In the genomic region with DNA sequence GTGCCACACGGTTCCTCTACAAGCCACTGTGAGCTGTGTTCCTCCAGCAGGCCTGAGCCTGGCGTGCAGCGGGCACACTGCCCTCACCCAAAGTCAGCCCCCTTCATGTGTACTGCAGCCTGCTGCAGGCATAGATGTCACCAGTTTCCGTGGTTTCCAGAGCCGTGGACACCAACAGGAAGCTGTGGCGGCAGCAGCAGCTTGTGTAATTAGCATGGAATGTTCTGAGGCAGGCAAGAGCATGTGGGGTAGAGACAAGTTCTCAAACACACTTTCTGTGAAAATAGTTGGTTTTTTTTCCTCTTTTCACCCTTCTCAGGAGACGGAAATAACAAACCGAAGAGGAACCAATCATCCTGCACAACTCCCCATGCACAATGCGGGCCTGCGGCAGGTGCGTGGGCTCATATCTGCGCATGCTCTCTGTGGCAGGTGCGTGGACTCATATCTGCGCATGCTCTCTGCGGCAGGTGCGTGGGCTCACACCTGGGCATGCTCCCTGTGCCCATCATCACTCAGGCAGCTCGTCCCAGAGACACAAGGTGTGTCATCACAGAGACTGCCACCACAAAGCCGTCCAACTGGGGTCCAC, we compare ENCODE assay signal across 9 mouse cellular contexts.
A peak's percentile ranks its signal among the peaks of the same experiment; 100 is the strongest.
DNase-seq lines count a peak whose midpoint lies in the region; ATAC-seq and TF ChIP-seq lines count a peak whose summit lies in the region.
"Had no signal": no experiment of that assay in that cellular context is flagged by ENCODE, and none has a peak within 500 bp of the region (broad histone marks: within the 10 kb centered on the region; RNA-seq: fewer than 3 reads in every experiment).

No protein-coding gene starts in this region.

- no peak overlapping the region for H3K4me2 ChIP-seq in hindbrain, embryonic 16.5 days (ENCODE audit: low read length)
- H3K4me2 ChIP-seq: stomach, embryonic 15.5 days had no signal

- WGBS in hindbrain, embryonic 16.5 days: 86% methylated on average over 18 of the region's 18 CpGs

- ATAC-seq in common myeloid progenitor, adult 5-6 weeks (replicated peaks; ENCODE audit: low read depth, poor library complexity, severe bottlenecking): peak; percentile 76
- ATAC-seq in hindbrain, embryonic 16.5 days: no peak

- no peaks in the 10 kb centered on the region for H3K9me3 ChIP-seq in hindbrain, embryonic 16.5 days (ENCODE audit: control insufficient read depth, low read length)
- H3K9me3 ChIP-seq: stomach, embryonic 15.5 days had no signal

- no peak overlapping the region for H3K4me3 ChIP-seq in layer of hippocampus, adult 2 months
- H3K4me3 ChIP-seq in hindbrain, embryonic 16.5 days (ENCODE audit: low read length): no peak overlapping the region
- H3K4me3 ChIP-seq: stomach, embryonic 15.5 days had no signal

- peak; percentile 46 to 52 for DNase-seq in left cerebral cortex, postnatal 36 days (ENCODE audit: low spot score in 2 of 2)
- no peak for DNase-seq in left cerebral cortex, postnatal 10 days (ENCODE audit: extremely low spot score in 1 of 2, low spot score in 2 of 2)
- DNase-seq in layer of hippocampus, adult 2 months (ENCODE audit: low spot score in 2 of 2): no peak
- peak; percentile 50 to 58 for DNase-seq in monocyte, adult 2 months (ENCODE audit: low read depth in 1 of 2, low spot score in 2 of 2)
- no peak for DNase-seq in urinary bladder, adult 2 months (ENCODE audit: low spot score)
- DNase-seq in neural tube, embryonic 10.5 days (ENCODE audit: extremely low spot score, low spot score): no peak

- H3K27ac ChIP-seq in layer of hippocampus, adult 2 months: peak overlapping the region; percentile 39; the same call in 1 of the 2 replicates
- H3K27ac ChIP-seq in hindbrain, embryonic 16.5 days (ENCODE audit: low read depth, low read length): no peak overlapping the region

- no peaks in the 10 kb centered on the region for H3K27me3 ChIP-seq in hindbrain, embryonic 16.5 days (replicated peaks; ENCODE audit: control insufficient read depth, insufficient read depth, low read length)
- H3K27me3 ChIP-seq: stomach, embryonic 15.5 days had no signal

- intact Hi-C loops in left cerebral cortex, postnatal 36 days (cut with DNase I): no loop called here
- intact Hi-C loops in left cerebral cortex, postnatal 10 days (cut with DNase I): no loop called here

- H3K9ac ChIP-seq in hindbrain, embryonic 16.5 days (ENCODE audit: low read depth, low read length): no peak overlapping the region
- H3K9ac ChIP-seq: stomach, embryonic 15.5 days had no signal

- H3K36me3 ChIP-seq in hindbrain, embryonic 16.5 days (ENCODE audit: control insufficient read depth, insufficient read depth, low read length): no peaks in the 10 kb centered on the region
- H3K36me3 ChIP-seq: stomach, embryonic 15.5 days had no signal

- no peak for TF ChIP-seq CTCF in layer of hippocampus, adult 2 months (conservative IDR thresholded peaks at IDR 0.05)

- H3K4me1 ChIP-seq in hindbrain, embryonic 16.5 days (ENCODE audit: control insufficient read depth, insufficient read depth, low read depth, low read length): peaks cover 13% of the 10 kb centered on the region

Comparison
In these comparisons a context has a peak if more than half of its experiments do, and no peak if none do; other contexts are left out.
1. DNase-seq: peak in left cerebral cortex, postnatal 36 days (2 of 2) and monocyte, adult 2 months (2 of 2); none in left cerebral cortex, postnatal 10 days (0 of 2), layer of hippocampus, adult 2 months (0 of 2), urinary bladder, adult 2 months (single experiment) and neural tube, embryonic 10.5 days (single experiment).